Mouse (Mus musculus) heart, embryonic 16.5 days (tissue): ENCODE results near the gene Cdc42se2. TPM values are rescaled to one million over a fixed set of nuclear protein-coding genes. Genes with fewer than 3 reads are reported as not detected.

Source experiments
- ATAC-seq: fragments of 200-750 bp; cut with Nextera tagmentation; replicated peaks from 2 replicates; pipeline ENCODE4 v1.8.0; 2017; ENCODE audit warnings: moderate number of reproducible peaks; ENCODE audit not compliant: insufficient read depth, low FRiP score; ENCODE audit errors: extremely low read depth
- H3K27ac ChIP-seq: fragments of 300-500 bp; sonication (generic); 2 replicates; pipeline ENCODE4 v1.5.1; 2014; ENCODE audit warnings: mild to moderate bottlenecking, low read length, control low read depth, moderate library complexity
- H3K27me3 ChIP-seq: fragments of 300-500 bp; sonication (generic); 2 replicates; pipeline ENCODE4 v1.6.1; 2014; ENCODE audit warnings: low read length, mixed read lengths; ENCODE audit not compliant: control insufficient read depth, insufficient read depth
- H3K36me3 ChIP-seq: fragments of 300-500 bp; sonication (generic); 2 replicates; pipeline ENCODE4 v1.6.1; 2014; ENCODE audit not compliant: control insufficient read depth, insufficient read depth
- H3K4me1 ChIP-seq: fragments of 300-500 bp; sonication (generic); 2 replicates; pipeline ENCODE4 v1.6.1; 2014; ENCODE audit warnings: low read length, mixed read lengths; ENCODE audit not compliant: control insufficient read depth, insufficient read depth
- H3K4me2 ChIP-seq: fragments of 300-500 bp; sonication (generic); 2 replicates; pipeline ENCODE4 v1.6.1; 2014; ENCODE audit warnings: low read depth, mild to moderate bottlenecking, control low read depth, low read length
- H3K4me3 ChIP-seq: fragments of 300-500 bp; sonication (generic); 2 replicates; pipeline ENCODE4 v1.5.1; 2014; ENCODE audit warnings: mild to moderate bottlenecking, control low read depth, low read length
- H3K9ac ChIP-seq: fragments of 300-500 bp; sonication (generic); 2 replicates; pipeline ENCODE4 v1.6.1; 2014; ENCODE audit warnings: low read length, control low read depth
- H3K9me3 ChIP-seq: fragments of 300-500 bp; sonication (generic); replicated peaks from 2 replicates; pipeline ENCODE4 v1.6.1; 2016; ENCODE audit warnings: low read length; ENCODE audit not compliant: control insufficient read depth
- WGBS: fragments of 180-500 bp; shearing (Covaris S2); extraction: QIAGEN DNeasy Blood & Tissue Kit; methylation state at CpG from one replicate; pipeline ENCODE4 v1.1.7; 2014; 5-methylcytosine and 5-hydroxymethylcytosine counted together
- polyA plus RNA-seq: library from polyadenylated mRNA; unstranded; fragments of >200 nt; fragmentation: Nextera tagmentation; extraction: Ambion mirVana; gene quantifications from 2 replicates; pipeline ENCODE4 v1.2.1, GENCODE M21; 2015

The Cdc42se2 gene
- polyA plus RNA-seq = 63.5 and 76.1 TPM in 2 replicates

DNA sequence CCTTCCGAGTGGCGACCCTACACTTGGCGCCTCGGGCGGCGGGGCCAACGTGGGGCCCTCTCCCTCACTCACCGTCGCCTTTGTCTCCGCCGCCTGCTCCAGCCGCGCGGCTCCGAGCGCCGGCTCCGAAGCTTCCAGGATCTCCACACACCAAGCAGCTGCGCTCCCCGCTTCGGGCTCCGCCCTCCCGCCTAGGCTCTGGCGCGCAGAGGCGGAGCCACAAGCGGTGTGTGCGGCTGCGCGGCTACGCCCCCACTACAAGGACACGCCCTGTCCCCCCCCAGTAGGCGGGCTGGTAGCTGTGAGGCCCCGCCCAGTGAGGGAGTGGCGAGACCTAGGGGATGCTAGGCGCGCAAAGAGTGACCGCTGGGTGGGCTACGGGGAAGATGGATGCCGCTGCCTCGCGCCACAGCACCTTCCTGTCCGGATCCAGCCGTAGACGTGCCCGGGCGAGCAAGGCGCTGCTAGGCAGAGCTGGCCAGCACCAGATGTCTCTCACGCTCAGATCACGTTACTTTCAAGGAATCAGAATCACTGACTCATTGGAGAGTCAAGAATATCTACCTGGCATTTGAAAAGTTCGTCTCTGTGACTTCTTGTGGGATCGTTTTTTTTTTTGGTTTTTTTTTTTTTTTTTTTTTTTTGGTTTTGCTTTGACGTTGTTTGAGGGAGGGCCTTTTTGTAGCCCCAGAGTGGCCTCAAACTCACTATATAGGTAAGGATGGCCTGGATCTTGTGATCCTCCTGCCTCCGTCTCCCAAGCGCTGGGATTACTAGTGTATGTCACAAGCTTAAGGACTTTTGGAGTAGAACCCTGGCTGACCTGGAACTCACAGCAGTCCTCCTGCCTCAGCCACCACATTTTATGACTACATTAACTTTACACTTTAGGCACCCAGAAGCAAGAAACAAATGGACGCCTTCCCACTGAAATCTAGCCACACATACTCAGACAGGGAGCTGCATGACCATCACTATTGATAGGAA lies at the start of gene Cdc42se2:
Cdc42se2 (minus strand) TSS at position 188 of the 987 bp plus-strand sequence.
- H3K4me1 ChIP-seq = peaks cover 7% of the 10 kb centered on the region
- peak; percentile 99 for ATAC-seq
- H3K4me2 ChIP-seq = peak within 1 kb of the TSS; percentile 93
- H3K9me3 ChIP-seq = no peaks in the 10 kb centered on the region
- H3K9ac ChIP-seq = peak within 1 kb of the TSS; percentile 97
- H3K4me3 ChIP-seq = peak within 1 kb of the TSS; percentile 70
- no peaks in the 10 kb centered on the region for H3K27me3 ChIP-seq
- 4% methylated on average over 56 of the region's 56 CpGs for WGBS
- peak within 1 kb of the TSS; percentile 94 for H3K27ac ChIP-seq
- no peaks in the 10 kb centered on the region; the same call in 1 of the 2 replicates for H3K36me3 ChIP-seq

DNA sequence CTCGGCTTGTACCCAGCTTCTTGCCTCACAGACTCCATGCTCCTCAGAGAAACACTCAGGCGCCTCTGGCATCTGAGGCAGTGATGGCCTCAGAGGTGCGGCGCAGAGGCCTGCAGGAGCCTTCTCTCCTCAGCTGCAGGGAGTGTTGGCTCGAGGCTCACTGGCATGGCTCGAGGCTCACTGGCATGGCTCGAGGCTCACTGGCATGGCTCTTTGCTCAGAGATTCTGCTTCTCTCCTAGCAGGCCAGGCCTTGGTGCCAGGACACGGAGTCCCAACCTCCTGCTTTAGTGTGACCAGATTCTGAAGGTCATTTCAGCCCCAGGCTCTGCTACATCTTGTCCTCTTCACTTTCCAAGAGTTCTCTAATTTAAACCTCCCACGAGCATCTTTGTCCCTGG lies 48.6 kb upstream of the Cdc42se2 start:
- Histone ChIP-seq H3K4me2 (no peak overlapping the region), H3K27me3 (no peaks in the 10 kb centered on the region), H3K36me3 (peaks cover 3% of the 10 kb centered on the region; the same call in 1 of the 2 replicates), H3K9me3 (peaks cover 4% of the 10 kb centered on the region; the same call in 1 of the 2 replicates), H3K27ac (no peak overlapping the region), H3K4me1 (no peaks in the 10 kb centered on the region), H3K9ac (no peak overlapping the region), H3K4me3 (no peak overlapping the region)
- no peak for ATAC-seq
- 79% methylated on average over 9 of the region's 9 CpGs for WGBS

DNA sequence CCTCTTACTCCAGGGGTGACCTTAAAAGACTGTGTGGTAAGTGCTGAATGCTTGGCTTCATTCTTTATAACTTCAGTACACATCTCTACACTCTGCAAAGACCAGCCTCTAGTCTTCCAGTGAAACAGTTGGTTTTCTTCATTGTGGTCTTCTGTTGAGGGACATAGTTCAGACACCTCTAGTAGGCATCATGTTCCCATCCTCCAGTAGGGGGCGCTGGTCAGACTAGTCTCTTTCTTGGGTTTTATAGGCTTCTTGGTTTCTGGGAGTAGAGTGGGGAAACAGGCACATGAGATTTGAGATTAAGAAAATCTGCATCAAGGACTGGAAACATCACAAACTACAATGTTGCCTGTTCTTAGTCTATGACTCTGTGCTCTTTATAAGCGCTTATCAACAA lies 47.1 kb upstream of the Cdc42se2 start:
- H3K27ac ChIP-seq = no peak overlapping the region
- 0 out of 2 replicates have a peak, but pooled peaks cover under 1% of the 10 kb centered on the region for H3K36me3 ChIP-seq
- no peaks in the 10 kb centered on the region for H3K27me3 ChIP-seq
- H3K9me3 ChIP-seq = peaks cover 4% of the 10 kb centered on the region; the same call in 1 of the 2 replicates
- WGBS = 58% methylated on average over 2 of the region's 2 CpGs
- ATAC-seq = no peak
- H3K4me3 ChIP-seq = no peak overlapping the region
- H3K4me2 ChIP-seq = no peak overlapping the region
- H3K4me1 ChIP-seq = no peaks in the 10 kb centered on the region
- H3K9ac ChIP-seq = no peak overlapping the region

DNA sequence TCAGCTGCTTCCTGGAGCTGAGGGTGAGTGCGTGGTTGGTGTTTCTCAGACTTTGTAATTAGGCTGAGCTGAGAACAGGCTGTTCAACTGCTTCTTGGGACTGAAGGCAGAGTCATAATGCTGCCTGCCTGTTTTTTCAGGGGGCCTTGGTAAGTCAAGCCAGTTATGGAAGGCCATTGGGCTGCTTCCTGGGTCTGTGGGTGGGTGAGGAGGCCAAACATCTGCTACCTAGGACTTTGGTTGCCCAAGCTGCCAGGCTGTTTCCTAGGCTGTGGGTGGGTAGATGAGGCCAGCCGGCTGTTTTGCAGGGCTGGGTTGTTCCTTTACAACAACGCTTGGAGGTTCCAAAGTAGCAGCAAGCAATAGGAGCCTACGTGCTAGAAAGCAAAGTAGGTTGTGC lies 46.4 kb upstream of the Cdc42se2 start:
- Histone ChIP-seq H3K4me2 (no peak overlapping the region), H3K27me3 (no peaks in the 10 kb centered on the region), H3K9me3 (peaks cover 4% of the 10 kb centered on the region; the same call in 1 of the 2 replicates), H3K4me3 (no peak overlapping the region), H3K9ac (no peak overlapping the region), H3K36me3 (no peaks in the 10 kb centered on the region), H3K4me1 (no peaks in the 10 kb centered on the region), H3K27ac (no peak overlapping the region)
- WGBS = 90% methylated on average over 4 of the region's 4 CpGs
- no peak for ATAC-seq

DNA sequence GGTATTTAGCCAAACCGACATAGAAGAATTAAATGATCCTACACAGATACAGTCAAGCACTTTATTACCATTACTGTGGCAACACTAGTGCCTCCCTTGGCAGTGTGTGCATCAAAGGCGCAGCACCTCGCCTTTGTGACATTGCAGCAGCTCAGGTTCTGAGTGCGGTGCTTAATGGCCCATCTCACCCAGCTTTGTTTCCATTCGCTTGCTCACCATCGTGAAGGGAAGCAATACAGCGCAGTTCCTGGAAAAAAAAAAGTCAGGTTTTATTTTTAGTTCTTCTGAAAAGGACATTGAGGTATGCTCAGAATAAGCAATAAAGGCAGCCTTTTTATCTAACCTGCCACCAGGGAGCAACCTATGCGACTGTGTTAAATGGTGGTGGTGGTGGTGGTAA lies 39.3 kb upstream of the Cdc42se2 start:
- 88% methylated on average over 8 of the region's 8 CpGs for WGBS

DNA sequence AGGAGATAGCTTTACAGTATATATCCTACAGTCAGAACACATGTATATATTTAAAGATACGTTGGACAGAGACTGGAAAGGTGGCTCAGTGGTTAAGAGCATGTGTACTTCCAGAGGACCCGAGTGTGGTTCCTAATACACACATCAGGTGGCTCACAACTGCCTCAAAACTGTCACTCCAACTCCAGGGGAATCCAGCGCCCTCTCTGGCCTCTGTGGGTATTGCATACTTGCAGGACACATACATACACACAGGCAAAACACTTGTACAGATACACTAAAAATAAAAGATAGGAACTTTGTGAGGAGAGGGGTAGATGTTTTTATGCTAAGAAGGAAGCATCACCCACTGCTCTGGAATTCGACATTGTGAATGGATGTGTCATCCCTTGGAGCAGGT lies 38.3 kb upstream of the Cdc42se2 start:
- H3K9me3 ChIP-seq = peaks cover 3% of the 10 kb centered on the region; the same call in 1 of the 2 replicates
- H3K9ac ChIP-seq = no peak overlapping the region
- no peak overlapping the region for H3K4me3 ChIP-seq
- no peak for ATAC-seq
- no peaks in the 10 kb centered on the region; the same call in 1 of the 2 replicates for H3K27me3 ChIP-seq
- 79% methylated on average over 4 of the region's 4 CpGs for WGBS
- no peaks in the 10 kb centered on the region for H3K4me1 ChIP-seq
- no peak overlapping the region for H3K27ac ChIP-seq
- 0 out of 2 replicates have a peak, but pooled peaks cover 2% of the 10 kb centered on the region for H3K36me3 ChIP-seq
- H3K4me2 ChIP-seq = no peak overlapping the region

More for the DNA sequence above, 39.3 kb upstream of the Cdc42se2 start:
- H3K4me3 ChIP-seq = no peak overlapping the region
- H3K36me3 ChIP-seq = 0 out of 2 replicates have a peak, but pooled peaks cover 2% of the 10 kb centered on the region
- no peak overlapping the region for H3K9ac ChIP-seq
- H3K9me3 ChIP-seq = peaks cover 3% of the 10 kb centered on the region; the same call in 1 of the 2 replicates
- H3K4me2 ChIP-seq = no peak overlapping the region
- no peak for ATAC-seq
- no peaks in the 10 kb centered on the region for H3K4me1 ChIP-seq
- no peak overlapping the region for H3K27ac ChIP-seq
- no peaks in the 10 kb centered on the region; the same call in 1 of the 2 replicates for H3K27me3 ChIP-seq

DNA sequence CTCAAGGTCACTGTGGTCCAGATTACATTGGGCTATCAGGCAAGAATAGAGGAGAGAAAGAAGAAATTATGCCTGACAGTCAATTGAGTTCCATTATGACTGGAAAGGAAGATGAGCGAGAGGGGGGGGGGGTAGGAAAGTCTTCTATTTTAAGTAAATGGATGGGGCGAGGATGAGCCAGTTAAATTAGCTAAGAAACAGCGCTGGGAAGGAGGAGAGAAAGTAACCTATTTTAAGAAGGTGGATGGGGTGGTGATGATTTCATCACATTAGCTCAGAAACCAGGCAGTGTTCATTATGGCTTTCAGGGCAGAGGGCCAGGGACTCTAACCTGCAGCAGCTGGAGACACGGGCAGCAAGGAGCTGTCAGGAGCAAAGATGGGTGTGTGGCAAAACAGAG lies 36.0 kb upstream of the Cdc42se2 start:
- Histone ChIP-seq H3K9me3 (peaks cover 3% of the 10 kb centered on the region; the same call in 1 of the 2 replicates), H3K4me3 (no peak overlapping the region), H3K4me2 (no peak overlapping the region), H3K27ac (no peak overlapping the region), H3K36me3 (0 out of 2 replicates have a peak, but pooled peaks cover 2% of the 10 kb centered on the region), H3K27me3 (no peaks in the 10 kb centered on the region; the same call in 1 of the 2 replicates), H3K9ac (no peak overlapping the region), H3K4me1 (peaks cover 4% of the 10 kb centered on the region; the same call in 1 of the 2 replicates)
- 59% methylated on average over 4 of the region's 4 CpGs for WGBS
- no peak for ATAC-seq

DNA sequence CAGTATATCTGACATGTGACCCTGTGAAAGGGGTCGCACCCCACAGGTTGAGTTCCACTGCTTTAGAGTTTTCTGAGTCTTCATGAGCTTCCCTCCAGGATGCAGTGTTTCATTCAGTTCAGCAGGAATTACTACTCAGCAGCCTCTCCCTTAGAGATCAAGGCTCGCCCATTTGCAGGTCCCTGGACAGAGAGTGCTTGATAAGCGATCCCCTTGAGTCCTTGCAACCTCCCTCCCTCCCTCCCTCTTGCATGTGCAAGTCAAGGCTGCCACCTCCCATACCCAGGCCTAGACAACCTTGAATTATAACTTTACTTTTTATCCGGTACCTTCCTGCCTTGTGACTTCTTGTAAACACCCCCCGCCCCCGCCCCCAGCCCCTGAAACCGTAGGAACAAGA lies 32.0 kb upstream of the Cdc42se2 start:
- no peak overlapping the region for H3K4me2 ChIP-seq
- no peak for ATAC-seq
- peaks cover 7% of the 10 kb centered on the region; the same call in 1 of the 2 replicates for H3K4me1 ChIP-seq
- H3K4me3 ChIP-seq = no peak overlapping the region
- H3K36me3 ChIP-seq = no peaks in the 10 kb centered on the region
- no peak overlapping the region for H3K27ac ChIP-seq
- peaks cover 3% of the 10 kb centered on the region; the same call in 1 of the 2 replicates for H3K9me3 ChIP-seq
- no peaks in the 10 kb centered on the region; the same call in 1 of the 2 replicates for H3K27me3 ChIP-seq
- H3K9ac ChIP-seq = no peak overlapping the region
- 78% methylated on average over 7 of the region's 7 CpGs for WGBS

DNA sequence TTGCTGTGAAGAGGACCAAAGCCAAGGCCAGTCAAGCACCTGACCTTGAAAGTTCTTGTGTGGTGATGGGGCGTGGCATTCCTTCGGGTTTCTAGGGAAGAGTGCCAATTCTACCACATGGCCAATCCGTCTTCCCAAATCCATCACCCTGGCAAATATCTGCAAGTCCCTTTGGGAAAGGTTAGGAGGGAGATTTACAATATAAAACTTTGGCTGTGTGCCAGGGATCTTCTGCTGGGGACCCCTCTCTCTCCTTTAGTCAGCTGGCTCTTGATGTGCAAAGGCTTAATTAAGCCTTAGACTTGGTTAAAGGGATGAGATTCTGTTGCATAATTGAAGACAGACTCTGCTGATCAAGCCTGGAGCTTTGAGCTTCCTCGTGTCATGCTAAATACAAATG lies 30.0 kb upstream of the Cdc42se2 start:
- H3K4me3 ChIP-seq = no peak overlapping the region
- no peaks in the 10 kb centered on the region; the same call in 1 of the 2 replicates for H3K27me3 ChIP-seq
- H3K27ac ChIP-seq = no peak overlapping the region
- H3K4me2 ChIP-seq = no peak overlapping the region
- H3K9ac ChIP-seq = no peak overlapping the region
- no peaks in the 10 kb centered on the region for H3K9me3 ChIP-seq
- whole genome bisulfite sequencing = 57% methylated on average over 4 of the region's 4 CpGs
- ATAC-seq = no peak
- H3K36me3 ChIP-seq = no peaks in the 10 kb centered on the region
- peaks cover 7% of the 10 kb centered on the region; the same call in 1 of the 2 replicates for H3K4me1 ChIP-seq
